Mouse (Mus musculus) kidney, embryonic 15.5 days (tissue): ENCODE measurements at regions not wholly inside any gene's neighbourhood (a gene's known extent, or its start where the extent isn't known, plus 50 kb on each side); places are given as distances from the start of the nearest gene placed in this dataset.

Experiments used
- ATAC-seq: fragments of 200-750 bp; cut with Nextera tagmentation; replicated peaks from 2 replicates; pipeline ENCODE4 v1.8.0; 2017; ENCODE audit warnings: moderate TSS enrichment; ENCODE audit not compliant: low FRiP score
- H3K27ac ChIP-seq: fragments of 300-500 bp; sonication (generic); 2 replicates; pipeline ENCODE4 v1.5.1; 2015; ENCODE audit warnings: mild to moderate bottlenecking, inconsistent platforms
- H3K27me3 ChIP-seq: fragments of 300-500 bp; sonication (generic); 2 replicates; pipeline ENCODE4 v1.6.1; 2015; ENCODE audit warnings: inconsistent platforms
- H3K36me3 ChIP-seq: fragments of 300-500 bp; sonication (generic); 2 replicates; pipeline ENCODE4 v1.6.1; 2015; ENCODE audit warnings: inconsistent platforms
- H3K4me1 ChIP-seq: fragments of 300-500 bp; sonication (generic); 2 replicates; pipeline ENCODE4 v1.6.1; 2015; ENCODE audit warnings: inconsistent platforms
- H3K4me2 ChIP-seq: fragments of 300-500 bp; sonication (generic); 2 replicates; pipeline ENCODE4 v1.6.1; 2015; ENCODE audit warnings: moderate library complexity, mild to moderate bottlenecking, inconsistent platforms
- H3K4me3 ChIP-seq: fragments of 300-500 bp; sonication (generic); replicated peaks from 2 replicates; pipeline ENCODE4 v1.5.1; 2015; ENCODE audit warnings: mild to moderate bottlenecking, inconsistent platforms
- H3K9ac ChIP-seq: fragments of 300-500 bp; sonication (generic); 2 replicates; pipeline ENCODE4 v1.6.1; 2015; ENCODE audit warnings: mild to moderate bottlenecking, inconsistent platforms
- H3K9me3 ChIP-seq: fragments of 300-500 bp; sonication (generic); replicated peaks from 2 replicates; pipeline ENCODE4 v1.6.1; 2016; ENCODE audit warnings: inconsistent platforms
- WGBS: fragments of 180-500 bp; shearing (Covaris S2); methylation state at CpG from one replicate; pipeline ENCODE4 v1.1.7; 2015; ENCODE audit warnings: mixed read lengths; 5-methylcytosine and 5-hydroxymethylcytosine counted together

GRCm38 (mm10) chr10:96756355-96757084 is 139.7 kb downstream of the Btg1 start:
- H3K36me3 ChIP-seq: no peaks in the 10 kb centered on the region
- H3K9ac ChIP-seq: no peak overlapping the region
- H3K9me3 ChIP-seq: no peaks in the 10 kb centered on the region
- peaks cover 12% of the 10 kb centered on the region for H3K4me1 ChIP-seq
- ATAC-seq: no peak
- no peak overlapping the region for H3K4me3 ChIP-seq
- H3K27ac ChIP-seq: no peak overlapping the region
- no peak overlapping the region for H3K4me2 ChIP-seq
- H3K27me3 ChIP-seq: no peaks in the 10 kb centered on the region
- 50% methylated on average over 5 of the region's 5 CpGs for WGBS

- H3K4me3 ChIP-seq: no peak overlapping the region
- no peaks in the 10 kb centered on the region for H3K9me3 ChIP-seq
- peaks cover 5% of the 10 kb centered on the region; the same call in 1 of the 2 replicates for H3K4me1 ChIP-seq
- H3K9ac ChIP-seq: no peak overlapping the region
- H3K36me3 ChIP-seq: no peaks in the 10 kb centered on the region
- no peak for ATAC-seq
- H3K27me3 ChIP-seq: no peaks in the 10 kb centered on the region
- H3K27ac ChIP-seq: no peak overlapping the region
- 84% methylated on average over 1 of the region's 1 CpGs for WGBS
- H3K4me2 ChIP-seq: no peak overlapping the region
Observed at GRCm38 (mm10) chr10:96757311-96757710, 140.5 kb downstream of the Btg1 start.

GRCm38 (mm10) chr10:96761601-96762000 is 144.8 kb downstream of the Btg1 start:
- H3K4me3 ChIP-seq: no peak overlapping the region
- H3K27me3 ChIP-seq: no peaks in the 10 kb centered on the region
- H3K4me2 ChIP-seq: no peak overlapping the region
- no peaks in the 10 kb centered on the region for H3K4me1 ChIP-seq
- no peaks in the 10 kb centered on the region for H3K9me3 ChIP-seq
- H3K36me3 ChIP-seq: no peaks in the 10 kb centered on the region
- no peak for ATAC-seq
- H3K9ac ChIP-seq: no peak overlapping the region
- no peak overlapping the region for H3K27ac ChIP-seq
- WGBS: 85% methylated on average over 8 of the region's 8 CpGs

- WGBS: 81% methylated on average over 5 of the region's 5 CpGs
- Histone ChIP-seq H3K9ac (no peak overlapping the region), H3K27ac (no peak overlapping the region), H3K4me2 (no peak overlapping the region), H3K36me3 (no peaks in the 10 kb centered on the region), H3K4me1 (no peaks in the 10 kb centered on the region), H3K4me3 (no peak overlapping the region), H3K9me3 (no peaks in the 10 kb centered on the region), H3K27me3 (no peaks in the 10 kb centered on the region)
- ATAC-seq: no peak
Observed at GRCm38 (mm10) chr10:96765626-96766025, 148.8 kb downstream of the Btg1 start.

GRCm38 (mm10) chr10:96778220-96778619 is 161.4 kb downstream of the Btg1 start:
- WGBS: 93% methylated on average over 1 of the region's 1 CpGs
- no peak for ATAC-seq
- Histone ChIP-seq H3K4me2 (no peak overlapping the region), H3K4me1 (no peaks in the 10 kb centered on the region), H3K9me3 (no peaks in the 10 kb centered on the region), H3K9ac (no peak overlapping the region), H3K27me3 (no peaks in the 10 kb centered on the region), H3K4me3 (no peak overlapping the region), H3K36me3 (no peaks in the 10 kb centered on the region), H3K27ac (no peak overlapping the region)

- Histone ChIP-seq H3K9ac (no peak overlapping the region), H3K27ac (no peak overlapping the region)
- ATAC-seq: no peak
Observed at GRCm38 (mm10) chr10:96783966-96784365, 167.2 kb downstream of the Btg1 start.

GRCm38 (mm10) chr10:96786903-96787571 is 170.2 kb downstream of the Btg1 start:
- H3K9me3 ChIP-seq: no peaks in the 10 kb centered on the region
- H3K27me3 ChIP-seq: no peaks in the 10 kb centered on the region
- no peak overlapping the region for H3K27ac ChIP-seq
- no peak overlapping the region for H3K4me3 ChIP-seq
- 29% methylated on average over 8 of the region's 8 CpGs for WGBS
- no peaks in the 10 kb centered on the region for H3K36me3 ChIP-seq
- no peak overlapping the region for H3K9ac ChIP-seq
- 0 out of 2 replicates have a peak, but pooled peaks cover 6% of the 10 kb centered on the region for H3K4me1 ChIP-seq
- no peak; the same call in 1 of the 2 replicates for ATAC-seq
- H3K4me2 ChIP-seq: no peak overlapping the region

More at GRCm38 (mm10) chr10:96783966-96784365, 167.2 kb downstream of the Btg1 start:
- Histone ChIP-seq H3K4me3 (no peak overlapping the region), H3K27me3 (no peaks in the 10 kb centered on the region), H3K4me2 (no peak overlapping the region), H3K4me1 (0 out of 2 replicates have a peak, but pooled peaks cover 6% of the 10 kb centered on the region), H3K9me3 (no peaks in the 10 kb centered on the region), H3K36me3 (no peaks in the 10 kb centered on the region)
- 80% methylated on average over 5 of the region's 5 CpGs for WGBS

GRCm38 (mm10) chr10:96787572-96787946 is 170.8 kb downstream of the Btg1 start:
- Histone ChIP-seq H3K9ac (no peak overlapping the region), H3K27me3 (no peaks in the 10 kb centered on the region), H3K4me3 (no peak overlapping the region), H3K36me3 (no peaks in the 10 kb centered on the region), H3K4me2 (no peak overlapping the region), H3K4me1 (0 out of 2 replicates have a peak, but pooled peaks cover 6% of the 10 kb centered on the region), H3K27ac (no peak overlapping the region), H3K9me3 (no peaks in the 10 kb centered on the region)
- ATAC-seq: no peak
- WGBS: 36% methylated on average over 1 of the region's 1 CpGs

- H3K4me3 ChIP-seq: no peak overlapping the region
- WGBS: 85% methylated on average over 8 of the region's 8 CpGs
- no peak for ATAC-seq
Observed at GRCm38 (mm10) chr10:96788352-96789016, 171.7 kb downstream of the Btg1 start.

GRCm38 (mm10) chr10:96797116-96797515 is 180.3 kb downstream of the Btg1 start:
- no peak overlapping the region for H3K27ac ChIP-seq
- no peaks in the 10 kb centered on the region for H3K36me3 ChIP-seq
- no peak overlapping the region for H3K4me2 ChIP-seq
- H3K9me3 ChIP-seq: no peaks in the 10 kb centered on the region
- H3K27me3 ChIP-seq: no peaks in the 10 kb centered on the region
- WGBS: 81% methylated on average over 6 of the region's 6 CpGs
- H3K4me3 ChIP-seq: no peak overlapping the region
- ATAC-seq: no peak
- H3K9ac ChIP-seq: no peak overlapping the region
- H3K4me1 ChIP-seq: no peaks in the 10 kb centered on the region

More at GRCm38 (mm10) chr10:96788352-96789016, 171.7 kb downstream of the Btg1 start:
- H3K27me3 ChIP-seq: no peaks in the 10 kb centered on the region
- no peak overlapping the region for H3K27ac ChIP-seq
- 0 out of 2 replicates have a peak, but pooled peaks cover 6% of the 10 kb centered on the region for H3K4me1 ChIP-seq
- H3K36me3 ChIP-seq: no peaks in the 10 kb centered on the region
- no peaks in the 10 kb centered on the region for H3K9me3 ChIP-seq
- H3K9ac ChIP-seq: no peak overlapping the region
- no peak overlapping the region for H3K4me2 ChIP-seq

GRCm38 (mm10) chr10:96800801-96801200 is 184.0 kb downstream of the Btg1 start:
- no peak overlapping the region for H3K4me2 ChIP-seq
- no peak overlapping the region for H3K27ac ChIP-seq
- no peak for ATAC-seq
- no peak overlapping the region for H3K4me3 ChIP-seq
- peaks cover 11% of the 10 kb centered on the region; the same call in 1 of the 2 replicates for H3K4me1 ChIP-seq
- no peak overlapping the region for H3K9ac ChIP-seq
- no peaks in the 10 kb centered on the region for H3K36me3 ChIP-seq
- no peaks in the 10 kb centered on the region for H3K27me3 ChIP-seq
- H3K9me3 ChIP-seq: no peaks in the 10 kb centered on the region
- WGBS: 96% methylated on average over 3 of the region's 3 CpGs
